ENCODE assay signal across 23 mouse cellular contexts in genomic region chr14:54471467-54471866, GRCm38 (mm10). TPM values are rescaled to one million over a fixed set of nuclear protein-coding genes. Genes with fewer than 3 reads are reported as not detected.
"Had no signal": no experiment of that assay in that cellular context is flagged by ENCODE, and none has a peak within 500 bp of the region (broad histone marks: within the 10 kb centered on the region; RNA-seq: fewer than 3 reads in every experiment).

No protein-coding gene starts in this region.

- H3K9me3 ChIP-seq: limb, embryonic 10.5 days; limb, embryonic 13.5 days; liver, embryonic 15.5 days; midbrain, embryonic 10.5 days; midbrain, embryonic 13.5 days; neural tube, embryonic 13.5 days; stomach, embryonic 15.5 days had no signal

- DNase-seq: kidney, adult 2 months; kidney, postnatal 25 days; layer of hippocampus, adult 9-11 months; retina, postnatal 1 day; right cerebral cortex, postnatal 25 days; spleen, adult 18-20 months; thymus, postnatal 25 days had no signal

- H3K27me3 ChIP-seq: midbrain, embryonic 13.5 days; neural tube, embryonic 13.5 days; stomach, embryonic 15.5 days had no signal

- ATAC-seq: intestine, postnatal 0 days; midbrain, embryonic 13.5 days; midbrain, embryonic 16.5 days had no signal

- H3K4me3 ChIP-seq: layer of hippocampus, adult 2 months; limb, embryonic 10.5 days; limb, embryonic 13.5 days; liver, embryonic 15.5 days; megakaryocyte, embryonic 14.5 days; midbrain, embryonic 10.5 days; midbrain, embryonic 13.5 days; myocyte; neural tube, embryonic 13.5 days; stomach, embryonic 15.5 days had no signal

- H3K9ac ChIP-seq: limb, embryonic 13.5 days; liver, embryonic 15.5 days; midbrain, embryonic 13.5 days; neural tube, embryonic 13.5 days; stomach, embryonic 15.5 days had no signal

- H3K27ac ChIP-seq: kidney, postnatal 0 days; layer of hippocampus, adult 2 months; limb, embryonic 10.5 days; limb, embryonic 13.5 days; liver, embryonic 15.5 days; macrophage; midbrain, embryonic 10.5 days; midbrain, embryonic 13.5 days; neural tube, embryonic 13.5 days had no signal

- H3K4me2 ChIP-seq: limb, embryonic 13.5 days; liver, embryonic 15.5 days; midbrain, embryonic 13.5 days; neural tube, embryonic 13.5 days; stomach, embryonic 15.5 days had no signal

RNA-seq across cellular contexts. Expression of gene Rem2, which starts 4.4 kb away (rescaled TPM):
- total RNA-seq: liver, adult 2 months; monocyte, adult 5-6 weeks had no signal
- polyA plus RNA-seq: macrophage had no signal

RNA-seq across cellular contexts. Expression of gene Mmp14, which starts 40.1 kb away (rescaled TPM):
- total RNA-seq: monocyte, adult 5-6 weeks had no signal
